Mouse (Mus musculus) heart, adult 2 months (tissue): Measurements from ENCODE around the gene Rack1. TPM values are rescaled to one million over a fixed set of nuclear protein-coding genes. Genes with fewer than 3 reads are reported as not detected.
A peak's percentile ranks its signal among the peaks of the same experiment; 100 is the strongest.

ENCODE experiments used
- DNase-seq, 2 experiments: peaks; one replicate each; pipeline ENCODE4 v3.0.0; 2021
- H3K27ac ChIP-seq: fragments of 200-600 bp; 2 replicates; pipeline ENCODE4 v1.8.1; 2022
- H3K27me3 ChIP-seq: fragments of 200-500 bp; 2 replicates; pipeline ENCODE4 v1.6.1; 2012; ENCODE audit warnings: mild to moderate bottlenecking, low read length, inconsistent platforms, mixed read lengths; ENCODE audit not compliant: control insufficient read depth, insufficient read depth
- H3K36me3 ChIP-seq: fragments of 200-500 bp; 2 replicates; pipeline ENCODE4 v1.6.1; 2012; ENCODE audit warnings: low read length, inconsistent platforms; ENCODE audit not compliant: control insufficient read depth, insufficient read depth
- H3K4me1 ChIP-seq: fragments of 200-500 bp; 2 replicates; pipeline ENCODE4 v1.6.1; 2011; ENCODE audit warnings: low read length; ENCODE audit not compliant: control insufficient read depth, insufficient read depth
- H3K4me3 ChIP-seq: fragments of 200-600 bp; 2 replicates; pipeline ENCODE4 v1.8.1; 2022
- H3K79me2 ChIP-seq: fragments of 200-500 bp; replicated peaks from 2 replicates; pipeline ENCODE4 v1.6.1; 2012; ENCODE audit warnings: mild to moderate bottlenecking, inconsistent platforms, low read length, moderate library complexity, mixed read lengths; ENCODE audit not compliant: control insufficient read depth, insufficient read depth
- H3K9ac ChIP-seq: fragments of 200-500 bp; 2 replicates; pipeline ENCODE4 v1.6.1; 2012; ENCODE audit warnings: low read depth, mild to moderate bottlenecking, control low read depth, inconsistent platforms, low read length, mixed read lengths
- CTCF ChIP-seq: fragments of 200-600 bp; IDR thresholded peaks from 2 replicates; pipeline ENCODE4 v1.8.1; 2022; ENCODE audit warnings: antibody characterized with exemption, mild to moderate bottlenecking, moderate library complexity
- EP300 ChIP-seq: fragments of 200-500 bp; IDR thresholded peaks from 2 replicates; pipeline ENCODE4 v1.6.1; 2011; ENCODE audit warnings: low read depth, low read length, control low read depth; ENCODE audit not compliant: insufficient read depth
- POLR2A ChIP-seq: fragments of 200-500 bp; IDR thresholded peaks from 2 replicates; pipeline ENCODE4 v1.6.1; 2011; ENCODE audit warnings: mild to moderate bottlenecking, low read depth, low read length, control low read depth; ENCODE audit not compliant: insufficient read depth
- WGBS: fragments of 180-500 bp; shearing (Covaris S2); methylation state at CpG from one replicate; pipeline ENCODE4 v1.1.7; 2018; 5-methylcytosine and 5-hydroxymethylcytosine counted together
- intact Hi-C: fragments of 180-260 bp; cut with DNase I; formaldehyde crosslinking; loops from one replicate; pipeline ENCODE4 v1.15.1; 2025
- polyA plus RNA-seq: library from polyadenylated mRNA; depleted of rRNA; stranded (reverse); fragments of >200 nt; gene quantifications from 2 replicates; pipeline ENCODE4 v1.2.3, GENCODE M21; 2012
- total RNA-seq, 2 experiments: library from RNA; stranded (reverse); gene quantifications; 2 replicates each; pipeline ENCODE4 v1.2.3; 2021

The Rack1 gene
- total and polyA plus RNA-seq, 3 experiments: 337 to 867 (median 437) TPM

GRCm38 (mm10) chr11:48810142-48810541 is 10.0 kb downstream of the Rack1 start:
- no peak overlapping the region for H3K27ac ChIP-seq
- H3K4me3 ChIP-seq: no peak overlapping the region
- intact Hi-C loops: no loop called here
- peaks cover 2% of the 10 kb centered on the region; the same call in 1 of the 2 replicates for H3K4me1 ChIP-seq
- no peak for DNase-seq
- peaks cover 14% of the 10 kb centered on the region for H3K36me3 ChIP-seq
- 57% methylated on average over 2 of the region's 2 CpGs for WGBS
- TF ChIP-seq CTCF (no peak), EP300 (no peak), POLR2A (no peak)
- no peaks in the 10 kb centered on the region for H3K79me2 ChIP-seq
- H3K9ac ChIP-seq: no peak overlapping the region
- H3K27me3 ChIP-seq: no peaks in the 10 kb centered on the region

GRCm38 (mm10) chr11:48813782-48814181 is 13.7 kb downstream of the Rack1 start:
- TF ChIP-seq EP300 (no peak), CTCF (no peak), POLR2A (no peak)
- no peak overlapping the region for H3K27ac ChIP-seq
- H3K27me3 ChIP-seq: no peaks in the 10 kb centered on the region
- no peak for DNase-seq
- H3K79me2 ChIP-seq: no peaks in the 10 kb centered on the region
- peaks cover 6% of the 10 kb centered on the region for H3K4me1 ChIP-seq
- intact Hi-C loops: no loop called here
- peaks cover 8% of the 10 kb centered on the region for H3K36me3 ChIP-seq
- no peak overlapping the region for H3K9ac ChIP-seq
- no peak overlapping the region for H3K4me3 ChIP-seq

GRCm38 (mm10) chr11:48815851-48816250 is 15.7 kb downstream of the Rack1 start:
- Histone ChIP-seq H3K9ac (peak overlapping the region; percentile 79), H3K4me1 (peaks cover 5% of the 10 kb centered on the region), H3K36me3 (peaks cover 4% of the 10 kb centered on the region; the same call in 1 of the 2 replicates), H3K27me3 (no peaks in the 10 kb centered on the region), H3K4me3 (no peak overlapping the region; the same call in 1 of the 2 replicates), H3K79me2 (no peaks in the 10 kb centered on the region), H3K27ac (peak overlapping the region; percentile 100; the same call in 1 of the 2 replicates)
- no peak for TF ChIP-seq CTCF
- TF ChIP-seq EP300: no peak
- no peak for TF ChIP-seq POLR2A
- WGBS: 58% methylated on average over 16 of the region's 16 CpGs
- no peak for DNase-seq
- intact Hi-C loops: loop anchor here (1.0 to 5.0 kb wide), 3 partner anchors 16 to 436 kb away; partner anchors contain the start of genes Rack1 and Zfp62

- intact Hi-C loops: loop anchor here (5.0 kb wide), 2 partner anchors 386 to 436 kb away; partner anchors contain the start of gene Zfp62
- H3K36me3 ChIP-seq: peaks cover 4% of the 10 kb centered on the region; the same call in 1 of the 2 replicates
- peak overlapping the region; percentile 100 for H3K27ac ChIP-seq
- peaks cover 5% of the 10 kb centered on the region for H3K4me1 ChIP-seq
- TF ChIP-seq CTCF (no peak), EP300 (no peak), POLR2A (no peak)
- no peaks in the 10 kb centered on the region for H3K27me3 ChIP-seq
- no peaks in the 10 kb centered on the region for H3K79me2 ChIP-seq
- DNase-seq: peak in 1 of 2 experiments; percentile 53
- H3K4me3 ChIP-seq: peak overlapping the region; percentile 97
- 1% methylated on average over 23 of the region's 23 CpGs for WGBS
- peak overlapping the region; percentile 79 for H3K9ac ChIP-seq
Measured at GRCm38 (mm10) chr11:48816281-48816781, 16.2 kb downstream of the Rack1 start.

- Histone ChIP-seq H3K27ac (peak within 1 kb of the TSS; percentile 100), H3K36me3 (peaks cover 4% of the 10 kb centered on the region; the same call in 1 of the 2 replicates), H3K9ac (peak within 1 kb of the TSS; percentile 91), H3K4me1 (peaks cover 5% of the 10 kb centered on the region), H3K79me2 (no peaks in the 10 kb centered on the region), H3K27me3 (no peaks in the 10 kb centered on the region), H3K4me3 (peak within 1 kb of the TSS; percentile 97)
- intact Hi-C loops: loop anchor here (1.0 to 5.0 kb wide), 3 partner anchors 39 to 435 kb away; partner anchors contain the start of gene Zfp62
- TF ChIP-seq CTCF (no peak), POLR2A (peak; percentile 99), EP300 (peak; percentile 81; the same call in 1 of the 2 replicates)
- DNase-seq: peak; percentile 97 to 99
- WGBS: under 1% methylated on average over 76 of the region's 77 CpGs
Measured at GRCm38 (mm10) chr11:48816800-48817665, 16.9 kb downstream of the Rack1 start, which contains the start of gene Trim41. Gene Trim41, minus strand, starts transcription at chr11:48817353.

- WGBS: 2% methylated on average over 9 of the region's 9 CpGs
- Histone ChIP-seq H3K9ac (peak overlapping the region; percentile 72), H3K27ac (peak overlapping the region; percentile 100), H3K79me2 (no peaks in the 10 kb centered on the region), H3K36me3 (peaks cover 4% of the 10 kb centered on the region; the same call in 1 of the 2 replicates), H3K4me1 (peaks cover 5% of the 10 kb centered on the region), H3K27me3 (no peaks in the 10 kb centered on the region), H3K4me3 (peak overlapping the region; percentile 97)
- intact Hi-C loops: loop anchor here (1.0 to 5.0 kb wide), 4 partner anchors 17 to 435 kb away; partner anchors contain the start of gene Zfp62
- no peak for TF ChIP-seq CTCF
- no peak for TF ChIP-seq EP300
- TF ChIP-seq POLR2A: no peak
- no peak for DNase-seq
Measured at GRCm38 (mm10) chr11:48817794-48818193, 17.7 kb downstream of the Rack1 start.
